9 mouse cellular contexts compared by ENCODE assay signal in genomic region chr13:33074029-33074428, GRCm38 (mm10). TPM values are rescaled to one million over a fixed set of nuclear protein-coding genes. Genes with fewer than 3 reads are reported as not detected.
DNase-seq lines count a peak whose midpoint lies in the region; ATAC-seq and TF ChIP-seq lines count a peak whose summit lies in the region.
"Had no signal": no experiment of that assay in that cellular context is flagged by ENCODE, and none has a peak within 500 bp of the region (broad histone marks: within the 10 kb centered on the region; RNA-seq: fewer than 3 reads in every experiment).

No protein-coding gene starts in this region.

- H3K4me3 ChIP-seq in lung, adult 2 months (replicated peaks; ENCODE audit: extremely low read depth, low read depth, low read length): no peak overlapping the region
- no peak overlapping the region for H3K4me3 ChIP-seq in stomach, embryonic 14.5 days (ENCODE audit: low read depth, low read length)
- H3K4me3 ChIP-seq: limb, embryonic 15.5 days had no signal

- peaks cover 4% of the 10 kb centered on the region; the same call in 1 of the 2 replicates for H3K4me1 ChIP-seq in lung, adult 2 months (ENCODE audit: control insufficient read depth, insufficient read depth, low read length)
- no peaks in the 10 kb centered on the region for H3K4me1 ChIP-seq in stomach, embryonic 14.5 days (ENCODE audit: control insufficient read depth, insufficient read depth, low read length)
- H3K4me1 ChIP-seq: limb, embryonic 15.5 days had no signal

- H3K4me2 ChIP-seq in stomach, embryonic 14.5 days (replicated peaks; ENCODE audit: low read depth, low read length): no peak overlapping the region
- H3K4me2 ChIP-seq: limb, embryonic 15.5 days had no signal

- peak; percentile 93 for TF ChIP-seq CTCF in lung, adult 2 months (IDR thresholded peaks at IDR 0.05; ENCODE audit: insufficient read depth, low read length)

- peak; percentile 84 for ATAC-seq in frontal cortex, adult (ENCODE audit: low TSS enrichment)
- peak; percentile 56; the same call in 1 of the 2 replicates for ATAC-seq in stomach, embryonic 14.5 days (ENCODE audit: insufficient number of reproducible peaks, insufficient read depth, low FRiP score, low read depth)

- DNase-seq in frontal cortex, postnatal 10 days (ENCODE audit: low spot score in 2 of 2): no peak
- DNase-seq in B cell, adult 2 months: peak; percentile 64 to 69
- DNase-seq in adrenal gland, postnatal 36 days: peak; percentile 62 to 78
- peak; percentile 71 for DNase-seq in heart, postnatal 4 days
- DNase-seq in lung, adult 2 months: peak; percentile 45
- no peak for DNase-seq in right cerebral cortex, postnatal 36 days (ENCODE audit: low spot score in 2 of 2)

- no peaks in the 10 kb centered on the region for H3K36me3 ChIP-seq in stomach, embryonic 14.5 days (ENCODE audit: control insufficient read depth, insufficient read depth, low read length)
- H3K36me3 ChIP-seq: limb, embryonic 15.5 days had no signal

- no peaks in the 10 kb centered on the region for H3K27me3 ChIP-seq in stomach, embryonic 14.5 days (ENCODE audit: control insufficient read depth, insufficient read depth, low read length)
- H3K27me3 ChIP-seq: limb, embryonic 15.5 days had no signal

- no peaks in the 10 kb centered on the region for H3K9me3 ChIP-seq in stomach, embryonic 14.5 days (ENCODE audit: control insufficient read depth, low read depth, low read length)
- H3K9me3 ChIP-seq: limb, embryonic 15.5 days had no signal

- H3K9ac ChIP-seq in stomach, embryonic 14.5 days (replicated peaks; ENCODE audit: low read depth, low read length): no peak overlapping the region
- H3K9ac ChIP-seq: limb, embryonic 15.5 days had no signal

- H3K27ac ChIP-seq in stomach, embryonic 14.5 days (ENCODE audit: low read length): no peak overlapping the region
- H3K27ac ChIP-seq: limb, embryonic 15.5 days had no signal

- no peak for TF ChIP-seq POLR2A in lung, adult 2 months (IDR thresholded peaks at IDR 0.05; ENCODE audit: borderline replicate concordance, extremely low read depth, low read depth, low read length)

RNA-seq across cellular contexts. Expression of gene Serpinb1b, which starts 4.3 kb away (rescaled TPM):
- total RNA-seq in adrenal gland, postnatal 36 days (2021): under 1 TPM; 0.17 to 0.49 TPM
- total RNA-seq in heart, postnatal 4 days (2021): not detected
- polyA plus RNA-seq in lung, adult 2 months (2012; rRNA removed): 0.12 and 0.44 TPM in 2 replicates
- polyA plus RNA-seq in stomach, embryonic 14.5 days (2014; fragmentation: Nextera tagmentation; extraction: Ambion mirVana): 0.69 and 1.1 TPM in 2 replicates

RNA-seq across cellular contexts. Expression of gene Serpinb9b, which starts 46.8 kb away (rescaled TPM):
- total RNA-seq in adrenal gland, postnatal 36 days (2021): under 1 TPM; 0.13 to 0.16 TPM
- total RNA-seq in heart, postnatal 4 days (2021): under 1 TPM; 0.26 to 0.99 TPM
- 0.21 and 0.32 TPM in 2 replicates for polyA plus RNA-seq in lung, adult 2 months (2012; rRNA removed)
- polyA plus RNA-seq in stomach, embryonic 14.5 days (2014; fragmentation: Nextera tagmentation; extraction: Ambion mirVana): not detected in 2 replicates

Comparison
In these comparisons a context has a peak if more than half of its experiments do, and no peak if none do; other contexts are left out.
1. DNase-seq: peak in B cell, adult 2 months (2 of 2), adrenal gland, postnatal 36 days (2 of 2), heart, postnatal 4 days (single experiment) and lung, adult 2 months (single experiment); none in frontal cortex, postnatal 10 days (0 of 2) and right cerebral cortex, postnatal 36 days (0 of 2).